Mouse (Mus musculus): Measurements from ENCODE around the gene Dlx6. TPM values are rescaled to one million over a fixed set of nuclear protein-coding genes. Genes with fewer than 3 reads are reported as not detected.

Dlx6 gene
- total RNA-seq, 2 experiments from 2014 or later, result not detected

GRCm38 (mm10) chr6:6859111-6859949 is 3.8 kb upstream of the Dlx6 start:
- ATAC-seq (replicated peaks; ENCODE audit: low FRiP score, poor library complexity, severe bottlenecking), result no peak

DNA sequence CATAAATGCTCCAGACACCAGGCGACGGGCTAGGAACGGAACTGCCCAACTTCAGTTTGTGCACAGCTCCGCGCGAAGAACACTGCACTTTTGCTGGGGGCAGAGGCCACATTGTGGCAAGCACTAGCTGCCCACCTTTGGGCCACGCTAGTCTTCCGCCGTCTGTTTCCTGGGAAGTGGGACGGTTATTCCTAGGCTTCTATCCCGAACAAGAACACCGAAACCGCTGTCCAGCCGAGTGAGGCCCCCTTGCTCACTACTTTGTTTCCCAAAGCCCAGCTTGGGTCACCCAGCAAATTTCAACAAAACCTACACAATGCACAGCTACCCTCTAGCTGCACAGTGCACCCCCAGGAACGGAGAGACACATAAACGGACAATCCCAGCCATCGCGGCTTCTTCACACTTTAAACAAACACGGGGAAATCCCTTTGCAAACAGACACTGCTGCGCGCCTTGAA is 3.2 kb upstream of the Dlx6 start:
- no peak for ATAC-seq (replicated peaks; ENCODE audit: low FRiP score, poor library complexity, severe bottlenecking)

DNA sequence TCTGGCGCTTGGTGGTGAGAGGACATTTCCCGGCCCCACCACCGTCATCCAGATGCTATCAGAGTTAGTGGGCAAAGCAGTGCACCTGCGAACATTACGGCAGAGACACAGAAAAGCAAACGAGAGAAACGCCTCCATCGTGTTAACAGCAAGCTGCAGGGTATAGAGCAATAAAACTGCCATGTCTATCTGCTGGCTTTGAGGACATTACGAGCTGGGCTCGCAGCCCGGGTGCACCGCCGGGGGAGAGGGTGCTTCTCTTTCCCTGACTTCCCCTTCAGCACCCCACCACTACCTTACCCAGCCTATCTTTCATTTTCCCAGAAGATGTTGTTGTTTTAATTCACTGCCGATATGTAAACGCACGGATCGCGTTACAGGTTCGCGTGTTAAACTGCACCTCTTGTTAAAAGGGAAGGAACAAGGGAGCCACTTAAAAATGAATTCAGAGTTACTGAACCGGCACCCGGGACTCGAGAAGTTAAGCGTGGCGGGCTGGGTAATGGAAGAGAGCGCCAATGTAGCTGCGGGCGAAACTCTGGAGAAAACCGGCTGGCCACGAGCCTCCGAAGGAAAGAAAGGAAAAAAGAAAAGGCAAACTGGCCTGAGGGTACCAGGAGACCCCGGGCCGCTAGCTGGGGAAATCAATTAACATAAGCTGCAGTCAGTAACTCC is 2.6 kb upstream of the Dlx6 start:
- no peak for ATAC-seq (replicated peaks; ENCODE audit: low FRiP score, poor library complexity, severe bottlenecking)

DNA sequence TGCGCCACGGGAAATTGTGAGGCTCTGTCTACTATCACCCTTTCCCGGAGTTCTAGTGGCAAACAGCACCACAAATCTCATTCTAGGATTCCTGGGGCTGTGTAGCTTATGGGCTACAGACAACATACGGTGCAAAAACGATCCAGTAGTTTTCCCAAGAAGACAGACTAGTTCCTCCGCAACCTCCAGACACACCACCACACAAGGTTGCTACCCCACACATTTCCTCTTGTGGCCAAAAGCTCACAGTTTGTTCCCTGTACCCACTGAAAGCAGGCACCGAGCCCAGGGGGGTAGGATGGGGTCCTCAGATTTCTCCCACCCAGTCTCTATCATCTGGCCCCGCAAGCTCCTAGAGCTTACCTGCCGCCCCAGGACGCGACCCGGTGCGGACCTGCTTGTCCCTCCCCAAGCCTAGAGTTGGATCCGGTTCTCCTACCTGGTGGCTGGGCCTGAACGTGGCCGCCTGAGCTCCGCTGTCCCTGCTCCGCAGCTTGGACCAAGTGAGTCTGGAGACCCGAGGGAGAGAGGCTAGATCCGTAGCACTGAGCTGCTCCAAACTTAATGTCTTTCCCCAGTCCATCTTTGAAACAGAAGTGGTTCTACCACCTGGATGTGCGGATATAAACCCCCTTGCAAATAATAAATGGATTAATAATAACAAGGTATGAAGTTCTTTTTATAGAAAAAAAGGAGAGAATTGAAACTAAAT is 1.9 kb upstream of the Dlx6 start:
- ATAC-seq (replicated peaks; ENCODE audit: low FRiP score, poor library complexity, severe bottlenecking), result no peak

DNA sequence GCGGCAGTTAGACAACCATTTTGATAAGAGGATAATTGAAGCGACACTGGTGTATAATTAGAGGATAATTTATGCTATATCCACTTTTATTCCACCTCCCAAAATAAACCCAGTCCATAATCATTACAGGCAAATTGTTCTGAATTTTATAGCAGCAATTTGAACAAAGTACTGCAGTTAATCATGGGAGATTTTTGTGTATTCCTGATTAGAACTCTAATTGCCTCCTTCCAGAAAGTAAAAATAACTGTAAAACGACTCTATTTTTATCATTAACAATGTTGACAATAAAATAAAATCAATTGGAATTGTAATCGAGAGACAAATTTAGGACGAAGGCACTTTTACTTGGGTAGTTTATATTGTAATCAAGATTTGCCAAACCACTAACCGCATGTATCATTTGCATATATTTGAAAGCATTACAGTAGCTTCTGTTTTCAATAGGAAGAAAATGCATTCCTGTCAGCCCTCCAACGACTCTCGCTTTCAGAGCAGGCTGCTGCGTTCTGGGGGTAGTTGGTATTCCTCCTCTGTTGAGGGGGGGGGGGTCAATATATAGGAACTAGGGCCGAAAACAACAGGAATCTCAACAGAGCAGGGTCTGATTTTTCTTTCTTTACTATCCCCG is 1.2 kb upstream of the Dlx6 start:
- ATAC-seq (replicated peaks; ENCODE audit: low FRiP score, poor library complexity, severe bottlenecking), result no peak

DNA sequence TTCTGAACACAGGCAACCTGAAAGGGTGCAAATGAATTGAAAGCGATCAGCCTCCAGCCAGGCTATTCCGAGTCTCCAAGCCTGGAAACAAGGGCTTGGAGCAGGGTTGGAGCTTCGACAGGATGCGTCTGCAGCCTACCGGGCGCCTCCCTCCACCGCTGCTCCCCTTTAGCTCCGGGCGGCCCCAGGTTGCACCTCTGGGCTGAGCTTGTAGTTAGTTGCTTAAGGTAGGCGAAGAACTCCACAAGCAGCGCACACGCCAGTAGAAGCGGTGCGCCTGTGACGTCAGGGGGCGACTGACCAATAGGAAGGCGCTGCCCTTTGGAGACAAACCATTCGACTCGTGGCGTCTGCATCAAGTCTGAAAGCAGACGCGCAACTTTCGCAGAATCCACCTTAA is 523 bp upstream of the Dlx6 start:
- ATAC-seq (replicated peaks; ENCODE audit: low FRiP score, poor library complexity, severe bottlenecking), result no peak

DNA sequence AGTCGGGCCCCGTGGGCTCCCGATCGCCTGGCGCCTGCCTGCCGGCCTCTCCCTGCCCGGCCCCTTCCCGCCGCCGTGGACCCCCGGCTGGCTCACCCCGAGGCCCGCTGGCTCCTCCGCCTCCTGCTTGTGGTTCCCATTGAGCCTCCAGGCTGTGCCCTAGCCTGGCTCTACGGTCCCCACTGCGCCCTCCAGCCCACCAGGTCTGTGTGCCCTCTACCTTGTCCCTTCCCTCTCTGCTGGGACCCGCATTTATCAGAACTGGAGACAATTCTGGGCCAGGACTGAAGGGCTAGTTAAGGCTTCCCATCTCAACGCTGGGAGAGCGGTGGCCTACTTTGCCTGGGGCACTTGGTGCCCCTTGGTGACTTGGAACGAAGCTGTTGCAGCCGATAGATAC is 821 bp downstream of the Dlx6 start:
- ATAC-seq (replicated peaks; ENCODE audit: low FRiP score, poor library complexity, severe bottlenecking), result no peak

GRCm38 (mm10) chr6:6864441-6865440 is 1.6 kb downstream of the Dlx6 start:
- ATAC-seq (replicated peaks; ENCODE audit: low FRiP score, poor library complexity, severe bottlenecking), result no peak

DNA sequence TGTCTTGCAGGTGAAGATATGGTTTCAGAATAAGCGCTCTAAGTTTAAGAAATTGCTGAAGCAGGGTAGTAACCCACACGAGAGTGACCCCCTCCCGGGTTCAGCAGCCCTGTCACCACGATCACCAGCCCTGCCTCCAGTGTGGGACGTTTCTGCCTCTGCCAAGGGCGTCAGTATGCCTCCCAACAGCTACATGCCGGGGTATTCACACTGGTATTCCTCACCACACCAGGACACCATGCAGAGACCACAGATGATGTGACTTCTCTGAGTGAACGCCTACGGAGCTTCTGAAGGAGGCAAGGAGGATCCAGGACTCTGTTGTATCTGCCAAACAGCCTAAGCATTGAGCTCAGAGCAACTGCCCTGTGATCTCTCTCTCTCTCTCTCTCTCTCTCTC is 3.9 kb downstream of the Dlx6 start:
- ATAC-seq (replicated peaks; ENCODE audit: low FRiP score, poor library complexity, severe bottlenecking), result no peak

DNA sequence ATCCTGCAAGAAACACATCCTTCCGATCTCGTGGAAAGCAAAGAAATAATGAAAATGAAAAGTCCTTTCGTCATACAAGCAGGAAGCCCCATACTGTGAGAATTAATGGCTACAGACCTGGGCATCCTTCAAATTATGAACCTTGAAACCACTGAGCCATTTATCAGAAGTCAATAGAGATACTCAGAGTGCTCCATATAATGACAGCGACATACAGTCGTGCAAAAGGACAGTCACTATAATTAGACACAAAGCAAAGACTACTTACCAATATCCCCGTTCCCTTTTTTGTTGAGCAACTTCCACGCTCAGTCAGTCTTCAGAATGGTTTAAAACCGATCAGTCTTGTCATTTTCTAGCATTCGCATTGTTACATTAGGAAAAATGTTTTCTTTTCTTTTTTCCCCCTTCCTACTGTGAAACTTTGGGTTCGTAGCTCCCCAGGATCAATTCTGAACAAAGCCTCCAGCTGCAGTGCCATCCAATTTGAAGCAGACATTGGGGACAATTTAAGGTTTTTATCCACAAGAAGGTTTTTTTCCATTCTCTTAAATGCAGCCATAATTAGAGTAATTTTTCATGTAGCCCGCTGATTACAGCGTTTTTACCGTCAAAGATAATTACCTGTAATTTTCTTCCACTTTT is 6.0 kb downstream of the Dlx6 start:
- ATAC-seq (replicated peaks; ENCODE audit: low FRiP score, poor library complexity, severe bottlenecking), result no peak

GRCm38 (mm10) chr6:6869961-6870800 is 7.0 kb downstream of the Dlx6 start:
- ATAC-seq (replicated peaks; ENCODE audit: low FRiP score, poor library complexity, severe bottlenecking), result no peak

- no peak for ATAC-seq (replicated peaks; ENCODE audit: low FRiP score, poor library complexity, severe bottlenecking)
These were observed 7.8 kb downstream of the Dlx6 start for GRCm38 (mm10) chr6:6870876-6871420.

- no peak for ATAC-seq (replicated peaks; ENCODE audit: low FRiP score, poor library complexity, severe bottlenecking)
These were observed 8.6 kb downstream of the Dlx6 start for GRCm38 (mm10) chr6:6871692-6872091.

- no peak for ATAC-seq (replicated peaks; ENCODE audit: low FRiP score, poor library complexity, severe bottlenecking)
These were observed 9.7 kb downstream of the Dlx6 start for GRCm38 (mm10) chr6:6872873-6873272.

GRCm38 (mm10) chr6:6873476-6874072 is 10.4 kb downstream of the Dlx6 start:
- no peak for ATAC-seq (replicated peaks; ENCODE audit: low FRiP score, poor library complexity, severe bottlenecking)

DNA sequence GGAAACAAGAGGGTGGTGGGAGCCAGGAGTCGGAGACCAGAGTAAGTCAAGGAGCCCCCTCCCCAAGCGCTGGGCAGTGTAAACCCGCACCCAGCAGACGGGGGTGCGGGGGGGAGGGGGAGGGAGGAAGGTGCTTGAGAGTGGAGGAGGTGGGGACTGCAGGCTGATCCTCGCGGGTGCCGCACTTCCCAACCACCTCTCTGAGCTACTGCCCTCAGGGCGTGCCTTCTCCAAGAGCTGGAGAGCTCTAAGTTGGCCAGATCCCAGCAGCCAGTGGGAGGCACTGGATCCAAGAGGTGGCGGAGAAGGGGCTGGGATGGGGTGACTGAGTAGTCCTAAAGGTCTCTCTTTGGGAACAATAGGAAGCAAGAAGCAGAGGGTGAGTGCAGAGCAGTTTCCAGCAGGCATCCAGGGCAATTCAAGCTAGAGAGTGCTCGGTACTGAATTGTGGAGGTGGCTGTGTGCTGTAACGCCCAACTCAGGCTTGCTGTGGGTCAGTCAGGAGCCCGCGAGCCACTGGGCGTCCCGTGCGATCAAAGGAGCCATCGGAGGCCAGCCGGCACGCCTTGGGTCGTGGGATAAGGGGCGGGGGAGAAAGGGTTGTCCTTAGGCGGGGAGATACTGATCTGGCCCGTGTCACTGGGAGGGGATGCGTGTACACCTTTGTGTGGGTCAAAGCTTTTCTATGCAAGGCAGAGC is 11.1 kb downstream of the Dlx6 start:
- ATAC-seq (replicated peaks; ENCODE audit: low FRiP score, poor library complexity, severe bottlenecking), result no peak
